9 mouse cellular contexts compared by ENCODE assay signal in genomic region chr6:93026068-93027022, GRCm38 (mm10).
DNase-seq lines count a peak whose midpoint lies in the region; TF ChIP-seq lines count a peak whose summit lies in the region.
"Had no signal": no experiment of that assay in that cellular context is flagged by ENCODE, and none has a peak within 500 bp of the region (broad histone marks: within the 10 kb centered on the region; RNA-seq: fewer than 3 reads in every experiment).

No protein-coding gene starts in this region.

- TF ChIP-seq CTCF in lung, adult 2 months (IDR thresholded peaks at IDR 0.05; ENCODE audit: insufficient read depth, low read length), result no peak

- peak; percentile 63 to 64 for DNase-seq in cerebellum, postnatal 14 days
- no peak for DNase-seq in cerebellum, adult 9-11 months
- DNase-seq in NIH3T3 (ENCODE audit: low read depth), result peak; percentile 59
- DNase-seq in heart, adult 9 months (ENCODE audit: low spot score in 2 of 2), result peak; percentile 71 to 79
- peak; percentile 20 for DNase-seq in lung, adult 2 months
- DNase-seq in thymus, postnatal 25 days, result no peak
- DNase-seq in frontal cortex, postnatal 36 days (ENCODE audit: low spot score in 2 of 2), result no peak
- DNase-seq in right cerebral cortex, postnatal 4 days, result no peak

- no peaks in the 10 kb centered on the region; the same call in 1 of the 2 replicates for H3K4me1 ChIP-seq in lung, adult 2 months (ENCODE audit: control insufficient read depth, insufficient read depth, low read length)

- WGBS in lung, adult 2 months, result 53% methylated on average over 9 of the region's 9 CpGs

- H3K4me3 ChIP-seq in lung, adult 2 months (replicated peaks; ENCODE audit: extremely low read depth, low read depth, low read length), result no peak overlapping the region
- H3K4me3 ChIP-seq: myocyte had no signal

- TF ChIP-seq POLR2A in lung, adult 2 months (IDR thresholded peaks at IDR 0.05; ENCODE audit: borderline replicate concordance, extremely low read depth, low read depth, low read length), result no peak

Comparison
In these comparisons a context has a peak if more than half of its experiments do, and no peak if none do; other contexts are left out.
1. DNase-seq: peak in cerebellum, postnatal 14 days (2 of 2), NIH3T3 (single experiment), heart, adult 9 months (2 of 2) and lung, adult 2 months (single experiment); none in cerebellum, adult 9-11 months (single experiment), thymus, postnatal 25 days (single experiment), frontal cortex, postnatal 36 days (0 of 2) and right cerebral cortex, postnatal 4 days (single experiment).